Mouse (Mus musculus) left cerebral cortex, adult 9 months (tissue): Measurements from ENCODE around the gene Stat5b.

Experiments
- DNase-seq, 2 experiments: peaks; one replicate each; pipeline ENCODE4 v3.0.0; 2022; ENCODE audit warnings: low spot score in 2 of 2

Gene Stat5b

DNA sequence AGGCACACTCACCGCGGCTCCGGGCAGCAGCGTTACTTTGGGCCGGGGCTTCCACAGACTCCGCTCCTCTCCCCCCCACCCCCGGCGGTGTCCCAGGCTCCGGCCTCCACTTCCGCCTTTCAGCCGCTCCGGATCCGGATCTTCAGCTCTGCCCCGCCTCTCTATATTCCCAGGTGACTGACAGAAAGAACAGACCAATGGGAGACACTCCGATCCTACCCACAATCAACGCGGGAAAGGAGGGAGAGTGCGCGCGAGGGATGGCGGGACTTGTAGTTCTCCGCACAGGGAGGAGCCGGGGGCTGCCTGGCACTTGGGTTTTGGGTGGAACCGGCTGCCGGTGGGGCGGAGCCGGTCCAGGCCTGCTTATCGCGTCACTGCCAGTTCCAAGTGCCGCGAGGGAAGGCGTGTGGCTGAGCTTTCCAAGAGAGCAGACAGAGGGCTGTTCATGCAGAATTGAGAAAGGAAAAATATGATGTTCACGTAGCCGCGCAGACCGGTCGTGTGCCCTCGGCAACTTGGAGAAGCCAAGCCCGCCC is 112.4 kb downstream of the Stat5b start, which contains the start of gene Rab5c:
Gene Rab5c (minus strand): TSS at position 150 of the 539 bp plus-strand sequence.
- DNase-seq: peak; percentile 98 to 99

GRCm38 (mm10) chr11:100737105-100737733 is 113.3 kb downstream of the Stat5b start:
- no peak for DNase-seq

GRCm38 (mm10) chr11:100736746-100737080 is 113.8 kb downstream of the Stat5b start:
- DNase-seq: no peak

DNA sequence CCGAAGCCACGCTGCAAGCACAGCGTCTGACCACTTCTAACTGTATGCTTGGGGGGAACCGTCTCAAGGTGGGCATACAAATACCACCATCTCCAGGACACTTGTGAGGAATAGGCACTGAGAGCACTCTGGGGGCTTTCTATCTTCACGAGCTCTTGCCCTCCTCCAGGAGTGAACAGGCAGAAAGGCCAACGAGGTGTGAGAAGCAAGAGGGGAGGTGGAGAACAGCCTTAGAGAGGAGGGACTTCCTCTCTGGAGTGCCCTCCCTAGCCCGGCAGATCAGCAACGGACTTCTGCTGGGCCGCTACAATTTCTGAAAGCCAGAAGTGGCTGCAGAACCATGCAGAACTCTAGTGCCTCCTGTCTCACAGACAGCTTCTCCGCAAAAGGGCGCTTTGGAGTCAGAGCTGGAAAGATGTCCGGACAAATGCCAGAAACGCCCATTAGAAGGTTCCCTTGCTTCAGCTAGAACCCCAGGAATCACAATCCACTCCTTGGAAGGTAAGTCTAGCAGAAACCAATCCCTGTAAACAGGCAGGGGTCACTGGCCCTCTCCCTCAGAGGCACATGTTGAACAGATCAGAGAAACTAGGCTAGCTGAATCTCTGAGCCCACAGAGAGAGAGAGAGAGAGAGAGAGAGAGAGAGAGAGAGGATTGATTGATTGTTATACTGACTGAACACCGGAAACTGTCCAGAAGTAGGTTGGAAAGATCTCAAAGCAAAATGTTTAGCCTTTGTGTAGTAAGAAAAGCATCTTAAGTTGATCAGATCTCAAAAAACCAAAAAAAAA is 114.4 kb downstream of the Stat5b start:
- no peak for DNase-seq

GRCm38 (mm10) chr11:100735134-100735865 is 115.2 kb downstream of the Stat5b start:
- DNase-seq: no peak
